Mouse (Mus musculus) embryonic facial prominence, embryonic 14.5 days (tissue): ENCODE measurements around the gene Ifi35. TPM values are rescaled to one million over a fixed set of nuclear protein-coding genes. Genes with fewer than 3 reads are reported as not detected.
"Not testable (repeated sequence)": the region's sequence is repeated elsewhere in the genome, so short reads cannot be mapped to it uniquely, and the experiment has no call there.

ENCODE experiments used
- ATAC-seq: fragments of 200-750 bp; cut with Nextera tagmentation; 2 replicates; pipeline ENCODE4 v1.8.0; 2017; ENCODE audit warnings: low read depth, moderate number of reproducible peaks, moderate TSS enrichment
- DNase-seq: peaks from one replicate; pipeline ENCODE4 v3.0.0-alpha.2; 2015; ENCODE audit warnings: low spot score
- H3K27ac ChIP-seq: fragments of 300-500 bp; sonication (generic); replicated peaks from 2 replicates; pipeline ENCODE4 v1.5.1; 2014; ENCODE audit warnings: low read depth, mild to moderate bottlenecking, low read length, moderate library complexity
- H3K27me3 ChIP-seq: fragments of 300-500 bp; sonication (generic); replicated peaks from 2 replicates; pipeline ENCODE4 v1.6.1; 2014; ENCODE audit warnings: low read length; ENCODE audit not compliant: control insufficient read depth, insufficient read depth
- H3K36me3 ChIP-seq: fragments of 300-500 bp; sonication (generic); 2 replicates; pipeline ENCODE4 v1.6.1; 2014; ENCODE audit warnings: low read length, mixed read lengths; ENCODE audit not compliant: control insufficient read depth, insufficient read depth
- H3K4me1 ChIP-seq: fragments of 300-500 bp; sonication (generic); 2 replicates; pipeline ENCODE4 v1.6.1; 2014; ENCODE audit warnings: antibody characterized with exemption, low read length; ENCODE audit not compliant: control insufficient read depth, insufficient read depth
- H3K4me2 ChIP-seq: fragments of 300-500 bp; sonication (generic); 2 replicates; pipeline ENCODE4 v1.6.1; 2014; ENCODE audit warnings: low read depth, mild to moderate bottlenecking, low read length, moderate library complexity, mixed read lengths
- H3K4me3 ChIP-seq: fragments of 300-500 bp; sonication (generic); 2 replicates; pipeline ENCODE4 v1.5.1; 2014; ENCODE audit warnings: low read depth, mild to moderate bottlenecking, low read length
- H3K9ac ChIP-seq: fragments of 300-500 bp; sonication (generic); 2 replicates; pipeline ENCODE4 v1.6.1; 2014; ENCODE audit warnings: low read depth, mild to moderate bottlenecking, low read length, moderate library complexity, mixed read lengths
- H3K9me3 ChIP-seq: fragments of 300-500 bp; sonication (generic); 2 replicates; pipeline ENCODE4 v1.6.1; 2016; ENCODE audit warnings: low read length; ENCODE audit not compliant: control insufficient read depth
- WGBS: fragments of 180-500 bp; shearing (Covaris S2); extraction: QIAGEN DNeasy Blood & Tissue Kit; methylation state at CpG from one replicate; pipeline ENCODE4 v1.1.7; 2014; 5-methylcytosine and 5-hydroxymethylcytosine counted together
- polyA plus RNA-seq: library from polyadenylated mRNA; unstranded; fragments of >200 nt; fragmentation: Nextera tagmentation; extraction: Ambion mirVana; gene quantifications from 2 replicates; pipeline ENCODE4 v1.2.1, GENCODE M21; 2014

Ifi35 gene
- polyA plus RNA-seq, 1 experiment from 2014 or later, result 14.3 TPM

- Histone ChIP-seq H3K4me3 (peak within 1 kb of the TSS; percentile 83), H3K36me3 (peaks cover 28% of the 10 kb centered on the region), H3K27me3 (no peaks in the 10 kb centered on the region), H3K4me1 (peaks cover 10% of the 10 kb centered on the region), H3K9ac (peak within 1 kb of the TSS; percentile 98), H3K4me2 (peak within 1 kb of the TSS; percentile 80), H3K9me3 (no peaks in the 10 kb centered on the region), H3K27ac (peak within 1 kb of the TSS; percentile 94)
- DNase-seq (peak; percentile 100), ATAC-seq (peak; percentile 99)
- under 1% methylated on average over 41 of the region's 42 CpGs for WGBS
Measured at GRCm38 (mm10) chr11:101442127-101442693, 6.0 kb upstream of the Ifi35 start, which contains the start of gene Rpl27. TSS of gene Rpl27 (plus strand) at chr11:101442298.

- DNase-seq, result no peak
- H3K27ac ChIP-seq, result peak overlapping the region; percentile 94
- H3K4me3 ChIP-seq, result peak overlapping the region; percentile 83
- peaks cover 10% of the 10 kb centered on the region for H3K4me1 ChIP-seq
- H3K36me3 ChIP-seq, result peaks cover 28% of the 10 kb centered on the region
- peak overlapping the region; percentile 98 for H3K9ac ChIP-seq
- no peaks in the 10 kb centered on the region for H3K27me3 ChIP-seq
- peak overlapping the region; percentile 80 for H3K4me2 ChIP-seq
- H3K9me3 ChIP-seq, result no peaks in the 10 kb centered on the region
- 2% methylated on average over 14 of the region's 14 CpGs for WGBS
- no peak; the same call in 1 of the 2 replicates for ATAC-seq
Measured at GRCm38 (mm10) chr11:101442760-101443159, 5.4 kb upstream of the Ifi35 start.

- DNase-seq (no peak), ATAC-seq (no peak)
- Histone ChIP-seq H3K36me3 (peaks cover 28% of the 10 kb centered on the region), H3K27me3 (no peaks in the 10 kb centered on the region), H3K4me1 (peaks cover 10% of the 10 kb centered on the region), H3K4me2 (no peak overlapping the region), H3K9me3 (no peaks in the 10 kb centered on the region), H3K27ac (no peak overlapping the region), H3K9ac (no peak overlapping the region), H3K4me3 (no peak overlapping the region)
- 92% methylated on average over 1 of the region's 1 CpGs for WGBS
Measured at GRCm38 (mm10) chr11:101446319-101446718, 1.9 kb upstream of the Ifi35 start.

GRCm38 (mm10) chr11:101446860-101447259 lies 1.3 kb upstream of the Ifi35 start:
- H3K4me3 ChIP-seq, H3K27me3 ChIP-seq: not testable (repeated sequence)
- WGBS, result 88% methylated on average over 8 of the region's 8 CpGs

GRCm38 (mm10) chr11:101447786-101448185 lies 421 bp upstream of the Ifi35 start:
- H3K4me3 ChIP-seq, result peak overlapping the region; percentile 24; the same call in 1 of the 2 replicates
- peak overlapping the region; percentile 49; the same call in 1 of the 2 replicates for H3K4me2 ChIP-seq
- no peak for ATAC-seq
- no peak for DNase-seq
- no peak overlapping the region for H3K27ac ChIP-seq
- H3K4me1 ChIP-seq, result peaks cover 10% of the 10 kb centered on the region
- H3K36me3 ChIP-seq, result peaks cover 28% of the 10 kb centered on the region
- no peak overlapping the region; the same call in 1 of the 2 replicates for H3K9ac ChIP-seq
- WGBS, result 84% methylated on average over 5 of the region's 5 CpGs
- no peaks in the 10 kb centered on the region for H3K9me3 ChIP-seq
- H3K27me3 ChIP-seq, result no peaks in the 10 kb centered on the region

More at GRCm38 (mm10) chr11:101446860-101447259, 1.3 kb upstream of the Ifi35 start:
- not testable (repeated sequence) for ATAC-seq, H3K9ac ChIP-seq, DNase-seq, H3K4me2 ChIP-seq, H3K9me3 ChIP-seq, H3K27ac ChIP-seq
- Histone ChIP-seq H3K36me3 (peaks cover 28% of the 10 kb centered on the region), H3K4me1 (peaks cover 10% of the 10 kb centered on the region)

GRCm38 (mm10) chr11:101448899-101449298 lies 692 bp downstream of the Ifi35 start:
- WGBS, result 80% methylated on average over 4 of the region's 4 CpGs
- Histone ChIP-seq H3K9ac (peak overlapping the region; percentile 48; the same call in 1 of the 2 replicates), H3K36me3 (peaks cover 22% of the 10 kb centered on the region), H3K27ac (no peak overlapping the region), H3K4me1 (peaks cover under 1% of the 10 kb centered on the region; the same call in 1 of the 2 replicates), H3K4me2 (peak overlapping the region; percentile 49), H3K9me3 (no peaks in the 10 kb centered on the region), H3K4me3 (peak overlapping the region; percentile 24), H3K27me3 (no peaks in the 10 kb centered on the region)
- no peak for ATAC-seq
- no peak for DNase-seq

GRCm38 (mm10) chr11:101449596-101449995 lies 1.4 kb downstream of the Ifi35 start:
- not testable (repeated sequence) for H3K27me3 ChIP-seq, H3K27ac ChIP-seq, H3K4me1 ChIP-seq, H3K9me3 ChIP-seq, H3K4me3 ChIP-seq, H3K4me2 ChIP-seq, DNase-seq, ATAC-seq, H3K9ac ChIP-seq
- 84% methylated on average over 4 of the region's 4 CpGs for WGBS
- H3K36me3 ChIP-seq, result peaks cover 15% of the 10 kb centered on the region

- H3K4me2 ChIP-seq, result no peak overlapping the region
- H3K9me3 ChIP-seq, result no peaks in the 10 kb centered on the region
- no peak overlapping the region for H3K4me3 ChIP-seq
- 72% methylated on average over 2 of the region's 3 CpGs for WGBS
- H3K36me3 ChIP-seq, result peaks cover 7% of the 10 kb centered on the region
- ATAC-seq, result no peak
- H3K27ac ChIP-seq, result no peak overlapping the region
- H3K9ac ChIP-seq, result no peak overlapping the region
- DNase-seq, result no peak
- no peaks in the 10 kb centered on the region for H3K27me3 ChIP-seq
- H3K4me1 ChIP-seq, result 0 out of 2 replicates have a peak, but pooled peaks cover 6% of the 10 kb centered on the region
Measured at GRCm38 (mm10) chr11:101450394-101450793, 2.2 kb downstream of the Ifi35 start.

GRCm38 (mm10) chr11:101451536-101451935 lies 3.3 kb downstream of the Ifi35 start:
- H3K4me3 ChIP-seq, result no peak overlapping the region
- 0 out of 2 replicates have a peak, but pooled peaks cover 6% of the 10 kb centered on the region for H3K4me1 ChIP-seq
- no peak overlapping the region for H3K4me2 ChIP-seq
- no peaks in the 10 kb centered on the region for H3K9me3 ChIP-seq
- no peaks in the 10 kb centered on the region for H3K36me3 ChIP-seq
- H3K27me3 ChIP-seq, result no peaks in the 10 kb centered on the region
- DNase-seq (no peak), ATAC-seq (no peak)
- no peak overlapping the region for H3K27ac ChIP-seq
- 85% methylated on average over 10 of the region's 10 CpGs for WGBS
- no peak overlapping the region for H3K9ac ChIP-seq
